Mouse (Mus musculus) hindbrain, embryonic 16.5 days (tissue): ENCODE measurements around the gene Olfr1367. TPM values are rescaled to one million over a fixed set of nuclear protein-coding genes. Genes with fewer than 3 reads are reported as not detected.

ENCODE experiments used
- ATAC-seq: fragments of 200-750 bp; cut with Nextera tagmentation; 2 replicates; pipeline ENCODE4 v1.8.0; 2017; ENCODE audit warnings: moderate TSS enrichment, moderate library complexity
- H3K27ac ChIP-seq: fragments of 300-500 bp; sonication (generic); 2 replicates; pipeline ENCODE4 v1.5.1; 2014; ENCODE audit warnings: low read depth, mild to moderate bottlenecking, control low read depth, low read length, moderate library complexity
- H3K27me3 ChIP-seq: fragments of 300-500 bp; sonication (generic); replicated peaks from 2 replicates; pipeline ENCODE4 v1.6.1; 2014; ENCODE audit warnings: low read length; ENCODE audit not compliant: control insufficient read depth, insufficient read depth
- H3K36me3 ChIP-seq: fragments of 300-500 bp; sonication (generic); 2 replicates; pipeline ENCODE4 v1.6.1; 2014; ENCODE audit warnings: mild to moderate bottlenecking, low read length, moderate library complexity, mixed read lengths; ENCODE audit not compliant: control insufficient read depth, insufficient read depth
- H3K4me1 ChIP-seq: fragments of 300-500 bp; sonication (generic); 2 replicates; pipeline ENCODE4 v1.6.1; 2014; ENCODE audit warnings: low read depth, low read length; ENCODE audit not compliant: control insufficient read depth, insufficient read depth
- H3K4me2 ChIP-seq: fragments of 300-500 bp; sonication (generic); 2 replicates; pipeline ENCODE4 v1.6.1; 2014; ENCODE audit warnings: mild to moderate bottlenecking, low read length, control low read depth, moderate library complexity
- H3K4me3 ChIP-seq: fragments of 300-500 bp; sonication (generic); 2 replicates; pipeline ENCODE4 v1.5.1; 2014; ENCODE audit warnings: mild to moderate bottlenecking, low read length, control low read depth, moderate library complexity
- H3K9ac ChIP-seq: fragments of 300-500 bp; sonication (generic); 2 replicates; pipeline ENCODE4 v1.6.1; 2014; ENCODE audit warnings: low read depth, mild to moderate bottlenecking, control low read depth, low read length, moderate library complexity
- H3K9me3 ChIP-seq: fragments of 300-500 bp; sonication (generic); 2 replicates; pipeline ENCODE4 v1.6.1; 2014; ENCODE audit warnings: mild to moderate bottlenecking, low read length, moderate library complexity; ENCODE audit not compliant: control insufficient read depth
- WGBS: fragments of 180-500 bp; shearing (Covaris S2); extraction: QIAGEN DNeasy Blood & Tissue Kit; methylation state at CpG from one replicate; pipeline ENCODE4 v1.1.7; 2014; 5-methylcytosine and 5-hydroxymethylcytosine counted together
- polyA plus RNA-seq: library from polyadenylated mRNA; unstranded; fragments of >200 nt; fragmentation: Nextera tagmentation; extraction: Ambion mirVana; gene quantifications from 2 replicates; pipeline ENCODE4 v1.2.1, GENCODE M21; 2015

Gene Olfr1367
- polyA plus RNA-seq, 1 experiment from 2014 or later = not detected

DNA sequence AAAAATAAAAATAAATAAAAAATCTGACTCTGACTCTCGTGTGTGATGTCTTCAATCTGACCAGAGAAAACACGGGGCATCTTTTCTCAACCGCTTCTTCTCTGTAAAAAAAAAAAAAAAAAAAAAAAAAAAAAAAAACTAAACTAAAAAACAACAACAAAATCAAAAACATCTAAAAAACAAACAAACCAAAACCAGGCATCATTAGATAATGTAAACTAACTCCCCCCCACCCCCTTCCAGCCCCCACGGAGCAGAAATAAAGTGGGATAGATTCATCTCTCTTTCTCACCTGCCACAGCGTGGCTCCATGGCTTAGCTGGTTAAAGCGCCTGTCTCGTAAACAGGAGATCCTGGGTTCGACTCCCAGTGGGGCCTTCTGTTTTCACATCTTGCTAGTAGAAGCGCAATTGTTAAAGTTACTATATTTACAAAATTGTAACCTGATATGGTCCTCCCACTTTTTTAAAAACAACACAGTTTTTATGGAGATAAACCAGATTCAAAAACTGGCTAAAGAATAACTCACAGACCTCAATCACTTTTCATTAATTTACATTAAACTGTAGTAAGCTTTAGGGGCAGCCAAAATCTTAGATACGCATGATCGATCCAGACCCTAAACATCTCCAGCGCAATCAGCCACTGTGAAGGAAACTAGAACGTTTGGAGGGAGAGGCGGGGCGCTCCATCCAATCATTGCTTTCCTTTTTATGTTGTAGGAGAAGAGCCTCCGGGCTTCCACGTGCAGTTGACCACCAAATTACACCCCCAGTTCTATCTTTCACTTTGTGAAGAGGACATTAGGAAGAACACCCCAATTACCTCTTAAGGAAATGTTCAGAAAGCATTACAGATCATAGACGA, 24.0 kb upstream of the Olfr1367 start:
- H3K27me3 ChIP-seq = no peaks in the 10 kb centered on the region
- H3K36me3 ChIP-seq = no peaks in the 10 kb centered on the region
- ATAC-seq = no peak
- H3K9ac ChIP-seq = no peak overlapping the region
- H3K4me3 ChIP-seq = peak overlapping the region; percentile 45
- H3K4me1 ChIP-seq = peaks cover 6% of the 10 kb centered on the region
- WGBS = 14% methylated on average over 18 of the region's 18 CpGs
- peak overlapping the region; percentile 60 for H3K4me2 ChIP-seq
- no peak overlapping the region for H3K27ac ChIP-seq
- H3K9me3 ChIP-seq = no peaks in the 10 kb centered on the region

DNA sequence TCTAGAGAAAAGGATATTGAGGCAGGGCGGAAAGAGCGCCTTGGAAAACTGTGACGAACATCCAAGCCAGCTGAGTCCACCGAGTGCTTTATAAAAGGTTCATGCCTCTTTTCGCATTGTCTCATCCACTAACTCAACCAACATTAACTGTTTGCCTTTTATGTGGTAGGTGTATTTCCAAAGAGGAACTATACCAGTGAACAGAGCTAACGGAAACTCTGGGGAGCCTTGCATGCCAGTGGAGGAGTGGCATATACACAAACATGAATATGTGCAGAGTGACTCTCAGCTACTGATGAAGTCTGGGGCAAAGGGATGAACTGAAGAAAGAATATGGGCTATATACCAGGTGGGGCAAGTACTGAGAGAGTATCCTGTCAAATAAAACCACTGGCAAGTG, 23.3 kb upstream of the Olfr1367 start:
- 64% methylated on average over 6 of the region's 6 CpGs for WGBS

DNA sequence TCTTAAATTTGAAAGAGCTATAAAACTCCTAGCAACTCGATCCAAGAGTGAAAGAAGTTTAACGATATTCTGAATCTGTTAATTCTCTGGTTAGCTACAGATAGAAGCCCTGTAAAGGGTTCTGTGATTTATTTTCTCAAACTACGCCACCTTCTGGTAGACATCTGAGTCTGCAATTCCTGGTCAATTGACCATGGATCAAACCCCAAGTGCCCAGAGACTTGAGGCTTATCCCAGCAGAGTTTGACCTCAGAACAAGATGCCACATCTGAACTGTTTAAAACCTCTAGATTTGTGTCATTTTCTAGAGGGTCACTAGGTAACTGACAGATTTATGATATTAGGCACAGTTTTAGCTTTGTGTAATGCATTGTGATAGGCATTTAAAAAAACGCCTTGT, 20.5 kb upstream of the Olfr1367 start:
- peak overlapping the region; percentile 89 for H3K4me2 ChIP-seq
- WGBS = 7% methylated on average over 4 of the region's 4 CpGs
- H3K9me3 ChIP-seq = no peaks in the 10 kb centered on the region
- H3K27me3 ChIP-seq = no peaks in the 10 kb centered on the region
- peak overlapping the region; percentile 50; the same call in 1 of the 2 replicates for H3K4me3 ChIP-seq
- no peak overlapping the region for H3K9ac ChIP-seq
- H3K36me3 ChIP-seq = no peaks in the 10 kb centered on the region
- H3K4me1 ChIP-seq = peaks cover 7% of the 10 kb centered on the region
- H3K27ac ChIP-seq = no peak overlapping the region
- ATAC-seq = peak; percentile 17; the same call in 1 of the 2 replicates

More for the DNA sequence above, 23.3 kb upstream of the Olfr1367 start:
- H3K27ac ChIP-seq = no peak overlapping the region
- no peak overlapping the region for H3K9ac ChIP-seq
- H3K27me3 ChIP-seq = no peaks in the 10 kb centered on the region
- no peaks in the 10 kb centered on the region for H3K36me3 ChIP-seq
- H3K4me1 ChIP-seq = peaks cover 7% of the 10 kb centered on the region
- H3K9me3 ChIP-seq = no peaks in the 10 kb centered on the region
- H3K4me2 ChIP-seq = peak overlapping the region; percentile 60
- peak overlapping the region; percentile 45 for H3K4me3 ChIP-seq
- no peak for ATAC-seq

DNA sequence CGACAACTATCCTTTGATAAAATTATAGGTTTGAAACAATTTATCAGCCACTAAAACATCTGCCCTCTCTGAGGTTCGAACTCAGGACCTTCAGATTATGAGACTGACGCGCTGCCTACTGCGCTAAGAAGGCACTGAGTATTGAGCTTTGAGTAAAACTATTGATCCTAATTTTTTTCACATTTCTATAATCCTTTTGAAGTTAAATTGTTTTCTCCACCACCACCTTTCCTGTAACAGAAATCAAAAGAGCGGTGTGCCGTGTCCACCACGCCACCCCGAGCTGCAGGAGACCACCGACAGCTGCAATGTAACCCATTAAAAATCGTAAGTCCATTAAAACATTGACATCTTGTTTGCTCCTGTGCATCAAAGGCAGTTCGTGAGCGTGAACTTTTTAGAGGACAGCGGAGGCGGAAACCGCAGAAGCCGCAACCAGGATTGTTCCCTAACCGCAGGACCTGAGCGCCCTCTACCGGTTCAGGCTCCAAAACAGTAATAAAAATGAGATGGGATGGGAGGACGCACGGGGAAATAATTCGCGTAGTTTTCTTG, 20.0 kb upstream of the Olfr1367 start:
- Histone ChIP-seq H3K36me3 (no peaks in the 10 kb centered on the region), H3K27ac (no peak overlapping the region), H3K9ac (peak overlapping the region; percentile 53), H3K4me3 (peak overlapping the region; percentile 50), H3K4me2 (peak overlapping the region; percentile 89), H3K27me3 (no peaks in the 10 kb centered on the region), H3K9me3 (no peaks in the 10 kb centered on the region), H3K4me1 (peaks cover 7% of the 10 kb centered on the region)
- under 1% methylated on average over 24 of the region's 24 CpGs for WGBS
- ATAC-seq = peak; percentile 83

DNA sequence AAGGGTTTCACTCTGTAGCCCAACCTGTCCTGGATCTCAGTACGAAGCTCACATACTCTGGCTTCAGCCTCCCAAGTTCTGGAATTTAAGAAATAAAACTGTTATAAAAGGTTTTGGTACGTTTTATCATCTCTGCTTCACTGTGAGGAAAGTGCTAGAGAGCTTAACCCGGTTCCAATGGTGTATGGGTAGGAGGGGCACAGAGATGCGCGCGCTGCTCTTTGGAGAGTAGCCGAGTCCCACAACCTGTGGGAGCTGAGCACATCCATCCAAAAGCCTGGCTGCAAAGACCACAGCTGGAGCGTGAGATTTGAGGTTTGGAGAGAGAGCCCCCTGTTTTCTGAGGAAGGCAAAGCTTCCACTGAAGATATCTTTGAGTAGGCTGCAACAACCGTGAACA, 19.3 kb upstream of the Olfr1367 start:
- H3K27me3 ChIP-seq = no peaks in the 10 kb centered on the region
- peak overlapping the region; percentile 48 for H3K9ac ChIP-seq
- peak overlapping the region; percentile 50 for H3K4me3 ChIP-seq
- no peaks in the 10 kb centered on the region for H3K9me3 ChIP-seq
- under 1% methylated on average over 9 of the region's 9 CpGs for WGBS
- no peaks in the 10 kb centered on the region for H3K36me3 ChIP-seq
- H3K4me2 ChIP-seq = peak overlapping the region; percentile 89
- peaks cover 7% of the 10 kb centered on the region for H3K4me1 ChIP-seq
- no peak overlapping the region for H3K27ac ChIP-seq
- peak; percentile 38; the same call in 1 of the 2 replicates for ATAC-seq

DNA sequence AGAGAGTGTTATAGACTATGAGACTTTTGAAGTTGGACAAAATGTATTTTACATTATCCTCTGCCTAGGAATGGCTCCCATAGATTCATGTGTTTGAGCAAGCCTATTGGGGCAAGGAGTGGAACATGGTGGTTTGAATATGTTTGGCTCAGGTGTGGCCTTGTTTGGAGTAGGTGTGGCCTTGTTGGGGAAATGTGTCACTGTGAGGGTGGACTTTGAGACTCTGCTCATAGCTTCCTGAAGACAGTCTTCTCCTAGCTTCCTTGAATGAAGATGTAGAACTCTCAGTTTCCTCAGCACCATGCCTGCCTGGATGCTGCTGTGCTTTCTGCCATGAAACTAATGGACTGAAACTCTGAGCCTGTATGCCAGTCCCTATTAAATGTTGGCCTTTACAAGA, 3.9 kb downstream of the Olfr1367 start:
- Histone ChIP-seq H3K4me2 (no peak overlapping the region), H3K27ac (no peak overlapping the region), H3K9me3 (no peaks in the 10 kb centered on the region), H3K4me3 (no peak overlapping the region), H3K36me3 (no peaks in the 10 kb centered on the region), H3K4me1 (no peaks in the 10 kb centered on the region), H3K9ac (no peak overlapping the region), H3K27me3 (no peaks in the 10 kb centered on the region)
- no peak for ATAC-seq

DNA sequence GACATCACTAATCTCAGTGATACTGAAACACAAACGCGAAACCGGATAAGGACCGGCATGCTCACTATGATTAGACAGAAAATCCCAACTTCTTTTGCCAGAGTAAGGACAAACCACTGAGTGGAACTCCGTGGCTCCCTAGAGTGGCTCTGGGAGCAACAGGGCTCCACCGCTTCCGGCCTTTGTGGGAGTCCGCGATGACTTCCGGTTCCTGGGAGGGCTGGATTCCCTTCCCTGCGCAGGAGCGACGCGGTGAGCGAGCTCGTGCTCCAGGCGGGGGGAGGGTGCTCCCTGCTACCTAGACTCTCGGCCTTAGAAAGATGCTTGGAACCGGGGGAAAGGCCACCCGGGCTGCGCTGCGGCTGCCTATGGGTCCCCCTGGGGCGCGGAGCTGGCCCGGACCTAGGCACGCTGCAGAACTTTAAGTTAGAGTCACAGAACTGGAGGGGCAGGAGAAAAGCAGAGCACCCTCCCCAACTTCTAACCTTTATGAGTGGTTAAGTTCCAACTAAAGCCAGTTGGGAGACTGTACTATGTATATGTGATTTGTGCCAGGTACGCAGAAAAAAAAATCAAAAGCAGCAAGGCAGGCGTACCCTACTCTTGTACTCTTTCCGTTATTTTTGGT, 16.0 kb downstream of the Olfr1367 start, which contains the start of gene Zscan12:
Gene Zscan12, plus strand, starts transcription at position 200 of the 628 bp plus-strand sequence.
- Histone ChIP-seq H3K9me3 (no peaks in the 10 kb centered on the region), H3K27me3 (no peaks in the 10 kb centered on the region), H3K4me3 (peak within 1 kb of the TSS; percentile 94), H3K4me2 (peak within 1 kb of the TSS; percentile 68), H3K27ac (peak within 1 kb of the TSS; percentile 77), H3K36me3 (no peaks in the 10 kb centered on the region), H3K4me1 (peaks cover 17% of the 10 kb centered on the region), H3K9ac (peak within 1 kb of the TSS; percentile 94)
- peak; percentile 100 for ATAC-seq
- WGBS = 1% methylated on average over 24 of the region's 29 CpGs

DNA sequence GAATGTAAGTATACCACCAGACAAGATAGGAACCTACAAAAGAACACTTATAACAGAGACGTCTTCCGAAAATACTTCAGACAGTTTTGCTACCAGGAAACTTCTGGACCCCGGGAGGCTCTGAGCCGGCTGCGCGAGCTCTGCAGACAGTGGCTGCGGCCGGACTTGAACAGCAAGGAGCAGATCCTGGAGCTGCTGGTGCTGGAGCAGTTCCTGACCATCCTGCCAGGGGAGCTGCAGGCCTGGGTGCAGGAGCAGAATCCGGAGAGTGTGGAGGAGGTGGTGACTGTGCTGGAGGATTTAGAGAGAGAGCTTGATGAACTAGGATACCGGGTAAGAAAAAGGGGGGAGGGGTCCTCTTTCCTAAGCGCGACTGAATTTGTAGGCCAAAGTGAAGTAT, 17.0 kb downstream of the Olfr1367 start:
- ATAC-seq = no peak
- H3K27me3 ChIP-seq = no peaks in the 10 kb centered on the region
- no peaks in the 10 kb centered on the region for H3K9me3 ChIP-seq
- peaks cover under 1% of the 10 kb centered on the region; the same call in 1 of the 2 replicates for H3K36me3 ChIP-seq
- peaks cover 17% of the 10 kb centered on the region for H3K4me1 ChIP-seq
- no peak overlapping the region for H3K27ac ChIP-seq
- peak overlapping the region; percentile 94 for H3K4me3 ChIP-seq
- no peak overlapping the region; the same call in 1 of the 2 replicates for H3K9ac ChIP-seq
- WGBS = 65% methylated on average over 12 of the region's 12 CpGs
- H3K4me2 ChIP-seq = peak overlapping the region; percentile 68

DNA sequence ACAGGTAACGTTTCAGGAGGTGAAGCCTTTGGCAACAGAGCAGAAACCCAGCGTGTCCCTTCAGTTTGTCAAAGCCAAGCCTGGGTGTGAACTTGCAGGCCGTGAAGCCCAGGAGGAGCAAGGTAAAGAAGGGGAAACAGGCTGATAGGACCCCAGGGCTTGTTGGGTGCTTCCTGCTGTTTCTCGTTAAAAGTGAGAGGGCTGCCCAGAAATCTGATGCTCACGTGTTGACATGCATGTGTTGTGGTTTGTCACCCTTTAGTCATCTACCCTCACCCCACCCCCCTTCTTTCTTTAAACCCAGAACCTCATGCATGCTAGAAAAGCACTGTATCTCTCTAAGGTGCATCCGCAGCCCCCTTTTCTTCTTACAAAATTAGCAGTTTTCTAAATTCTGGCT, 19.9 kb downstream of the Olfr1367 start:
- no peak for ATAC-seq

More for the DNA sequence above, 19.9 kb downstream of the Olfr1367 start:
- no peak overlapping the region for H3K9ac ChIP-seq
- H3K27ac ChIP-seq = no peak overlapping the region
- no peak overlapping the region for H3K4me2 ChIP-seq
- H3K36me3 ChIP-seq = peaks cover 17% of the 10 kb centered on the region
- no peaks in the 10 kb centered on the region for H3K9me3 ChIP-seq
- no peaks in the 10 kb centered on the region for H3K27me3 ChIP-seq
- peaks cover 17% of the 10 kb centered on the region for H3K4me1 ChIP-seq
- H3K4me3 ChIP-seq = no peak overlapping the region
- whole genome bisulfite sequencing = 84% methylated on average over 6 of the region's 6 CpGs
